Mouse (Mus musculus) kidney, embryonic 15.5 days (tissue): ENCODE measurements at regions not wholly inside any gene's neighbourhood (a gene's known extent, or its start where the extent isn't known, plus 50 kb on each side); places are given as distances from the start of the nearest gene placed in this dataset.

Experiments
- ATAC-seq: fragments of 200-750 bp; cut with Nextera tagmentation; replicated peaks from 2 replicates; pipeline ENCODE4 v1.8.0; 2017; ENCODE audit warnings: moderate TSS enrichment; ENCODE audit not compliant: low FRiP score
- H3K27ac ChIP-seq: fragments of 300-500 bp; sonication (generic); 2 replicates; pipeline ENCODE4 v1.5.1; 2015; ENCODE audit warnings: mild to moderate bottlenecking, inconsistent platforms
- H3K27me3 ChIP-seq: fragments of 300-500 bp; sonication (generic); 2 replicates; pipeline ENCODE4 v1.6.1; 2015; ENCODE audit warnings: inconsistent platforms
- H3K36me3 ChIP-seq: fragments of 300-500 bp; sonication (generic); 2 replicates; pipeline ENCODE4 v1.6.1; 2015; ENCODE audit warnings: inconsistent platforms
- H3K4me1 ChIP-seq: fragments of 300-500 bp; sonication (generic); 2 replicates; pipeline ENCODE4 v1.6.1; 2015; ENCODE audit warnings: inconsistent platforms
- H3K4me2 ChIP-seq: fragments of 300-500 bp; sonication (generic); 2 replicates; pipeline ENCODE4 v1.6.1; 2015; ENCODE audit warnings: moderate library complexity, mild to moderate bottlenecking, inconsistent platforms
- H3K4me3 ChIP-seq: fragments of 300-500 bp; sonication (generic); replicated peaks from 2 replicates; pipeline ENCODE4 v1.5.1; 2015; ENCODE audit warnings: mild to moderate bottlenecking, inconsistent platforms
- H3K9ac ChIP-seq: fragments of 300-500 bp; sonication (generic); 2 replicates; pipeline ENCODE4 v1.6.1; 2015; ENCODE audit warnings: mild to moderate bottlenecking, inconsistent platforms
- H3K9me3 ChIP-seq: fragments of 300-500 bp; sonication (generic); replicated peaks from 2 replicates; pipeline ENCODE4 v1.6.1; 2016; ENCODE audit warnings: inconsistent platforms
- WGBS: fragments of 180-500 bp; shearing (Covaris S2); methylation state at CpG from one replicate; pipeline ENCODE4 v1.1.7; 2015; ENCODE audit warnings: mixed read lengths; 5-methylcytosine and 5-hydroxymethylcytosine counted together

- Histone ChIP-seq H3K27ac (no peak overlapping the region), H3K9me3 (no peaks in the 10 kb centered on the region), H3K36me3 (no peaks in the 10 kb centered on the region)
These were observed 193.1 kb upstream of the Cnksr2 start for GRCm38 (mm10) chrX:158236206-158236605.

GRCm38 (mm10) chrX:158209167-158209566 lies 166.1 kb upstream of the Cnksr2 start:
- no peaks in the 10 kb centered on the region for H3K27me3 ChIP-seq
- H3K9me3 ChIP-seq = no peaks in the 10 kb centered on the region
- H3K4me2 ChIP-seq = no peak overlapping the region
- H3K4me3 ChIP-seq = no peak overlapping the region
- no peak for ATAC-seq
- H3K9ac ChIP-seq = no peak overlapping the region
- H3K36me3 ChIP-seq = no peaks in the 10 kb centered on the region
- H3K4me1 ChIP-seq = no peaks in the 10 kb centered on the region
- 65% methylated on average over 2 of the region's 2 CpGs for WGBS
- H3K27ac ChIP-seq = no peak overlapping the region

More at GRCm38 (mm10) chrX:158236206-158236605, 193.1 kb upstream of the Cnksr2 start:
- H3K27me3 ChIP-seq = no peaks in the 10 kb centered on the region
- WGBS = 37% methylated on average over 5 of the region's 5 CpGs
- H3K4me1 ChIP-seq = no peaks in the 10 kb centered on the region
- no peak overlapping the region for H3K9ac ChIP-seq
- ATAC-seq = no peak
- no peak overlapping the region for H3K4me3 ChIP-seq
- no peak overlapping the region for H3K4me2 ChIP-seq

GRCm38 (mm10) chrX:158195536-158195935 lies 152.4 kb upstream of the Cnksr2 start:
- no peak for ATAC-seq
- Histone ChIP-seq H3K4me1 (no peaks in the 10 kb centered on the region), H3K4me2 (no peak overlapping the region), H3K27ac (no peak overlapping the region), H3K9ac (no peak overlapping the region), H3K4me3 (no peak overlapping the region), H3K36me3 (no peaks in the 10 kb centered on the region), H3K9me3 (no peaks in the 10 kb centered on the region), H3K27me3 (no peaks in the 10 kb centered on the region)
- 54% methylated on average over 1 of the region's 1 CpGs for WGBS

- Histone ChIP-seq H3K9ac (no peak overlapping the region), H3K4me1 (no peaks in the 10 kb centered on the region), H3K27ac (no peak overlapping the region), H3K36me3 (no peaks in the 10 kb centered on the region), H3K9me3 (no peaks in the 10 kb centered on the region), H3K4me3 (no peak overlapping the region), H3K4me2 (no peak overlapping the region), H3K27me3 (no peaks in the 10 kb centered on the region)
- 40% methylated on average over 4 of the region's 4 CpGs for WGBS
- ATAC-seq = peak; percentile 66; the same call in 1 of the 2 replicates
These were observed 138.4 kb upstream of the Cnksr2 start for GRCm38 (mm10) chrX:158181486-158181885.

GRCm38 (mm10) chrX:158180356-158180755 lies 137.3 kb upstream of the Cnksr2 start:
- no peak overlapping the region for H3K27ac ChIP-seq
- 45% methylated on average over 1 of the region's 1 CpGs for WGBS
- ATAC-seq = no peak
- no peak overlapping the region for H3K4me2 ChIP-seq
- H3K9ac ChIP-seq = no peak overlapping the region
- H3K9me3 ChIP-seq = no peaks in the 10 kb centered on the region
- H3K4me1 ChIP-seq = no peaks in the 10 kb centered on the region
- H3K36me3 ChIP-seq = no peaks in the 10 kb centered on the region
- no peaks in the 10 kb centered on the region for H3K27me3 ChIP-seq
- no peak overlapping the region for H3K4me3 ChIP-seq

GRCm38 (mm10) chrX:158135870-158136557 lies 92.9 kb upstream of the Cnksr2 start:
- no peaks in the 10 kb centered on the region for H3K27me3 ChIP-seq
- H3K9ac ChIP-seq = no peak overlapping the region
- no peaks in the 10 kb centered on the region for H3K4me1 ChIP-seq
- H3K4me2 ChIP-seq = no peak overlapping the region
- WGBS = 30% methylated on average over 3 of the region's 3 CpGs
- no peak overlapping the region for H3K27ac ChIP-seq
- ATAC-seq = peak; percentile 85
- H3K36me3 ChIP-seq = no peaks in the 10 kb centered on the region
- no peaks in the 10 kb centered on the region for H3K9me3 ChIP-seq
- H3K4me3 ChIP-seq = no peak overlapping the region

GRCm38 (mm10) chrX:158133526-158133925 lies 90.4 kb upstream of the Cnksr2 start:
- no peaks in the 10 kb centered on the region for H3K27me3 ChIP-seq
- no peak overlapping the region for H3K4me2 ChIP-seq
- no peak overlapping the region for H3K9ac ChIP-seq
- WGBS = 81% methylated on average over 2 of the region's 2 CpGs
- no peaks in the 10 kb centered on the region for H3K4me1 ChIP-seq
- no peaks in the 10 kb centered on the region for H3K9me3 ChIP-seq
- H3K4me3 ChIP-seq = no peak overlapping the region
- no peak for ATAC-seq
- no peaks in the 10 kb centered on the region for H3K36me3 ChIP-seq
- H3K27ac ChIP-seq = no peak overlapping the region
